Mouse (Mus musculus): Measurements from ENCODE around the gene Inafm2.

Inafm2 gene

GRCm38 (mm10) chr2:118726873-118727272 is 18.7 kb upstream of the Inafm2 start:
- no peak for DNase-seq (ENCODE audit: low spot score)

GRCm38 (mm10) chr2:118727911-118728310 is 17.6 kb upstream of the Inafm2 start:
- no peak for DNase-seq (ENCODE audit: low spot score)

GRCm38 (mm10) chr2:118728337-118728736 is 17.2 kb upstream of the Inafm2 start, which contains the start of gene Plcb2:
Plcb2 (minus strand) TSS chr2:118728438.
- DNase-seq (ENCODE audit: low spot score), result no peak

GRCm38 (mm10) chr2:118729194-118729593 is 16.4 kb upstream of the Inafm2 start:
- no peak for DNase-seq (ENCODE audit: low spot score)

- no peak for DNase-seq (ENCODE audit: low spot score)
These were observed 15.5 kb upstream of the Inafm2 start for GRCm38 (mm10) chr2:118729816-118730621.

- peak; percentile 45 for DNase-seq (ENCODE audit: low spot score)
These were observed 15.0 kb upstream of the Inafm2 start for GRCm38 (mm10) chr2:118730622-118730915.

GRCm38 (mm10) chr2:118731981-118732380 is 13.6 kb upstream of the Inafm2 start:
- no peak for DNase-seq (ENCODE audit: low spot score)

- no peak for DNase-seq (ENCODE audit: low spot score)
These were observed 12.2 kb upstream of the Inafm2 start for GRCm38 (mm10) chr2:118733341-118733740.

GRCm38 (mm10) chr2:118740341-118740740 is 5.2 kb upstream of the Inafm2 start:
- DNase-seq (ENCODE audit: low spot score), result no peak

- no peak for DNase-seq (ENCODE audit: low spot score)
These were observed 4.4 kb upstream of the Inafm2 start for GRCm38 (mm10) chr2:118741183-118741582.

- DNase-seq (ENCODE audit: low spot score), result peak; percentile 75
These were observed 2.2 kb upstream of the Inafm2 start for GRCm38 (mm10) chr2:118743261-118743943.

- DNase-seq (ENCODE audit: low spot score), result no peak
These were observed 937 bp upstream of the Inafm2 start for GRCm38 (mm10) chr2:118744621-118745020.

- peak; percentile 38 for DNase-seq (ENCODE audit: low spot score)
These were observed 650 bp downstream of the Inafm2 start for GRCm38 (mm10) chr2:118745915-118746901.

- DNase-seq (ENCODE audit: low spot score), result peak; percentile 49
These were observed 1.9 kb downstream of the Inafm2 start for GRCm38 (mm10) chr2:118747301-118747960.

GRCm38 (mm10) chr2:118749341-118749884 is 3.9 kb downstream of the Inafm2 start:
- no peak for DNase-seq (ENCODE audit: low spot score)

- no peak for DNase-seq (ENCODE audit: low spot score)
These were observed 4.9 kb downstream of the Inafm2 start for GRCm38 (mm10) chr2:118750476-118750875.

GRCm38 (mm10) chr2:118751896-118752791 is 6.6 kb downstream of the Inafm2 start:
- DNase-seq (ENCODE audit: low spot score), result peak; percentile 86

GRCm38 (mm10) chr2:118752792-118753108 is 7.2 kb downstream of the Inafm2 start:
- DNase-seq (ENCODE audit: low spot score), result no peak

GRCm38 (mm10) chr2:118754143-118754542 is 8.6 kb downstream of the Inafm2 start:
- DNase-seq (ENCODE audit: low spot score), result no peak

GRCm38 (mm10) chr2:118755407-118755806 is 9.8 kb downstream of the Inafm2 start:
- no peak for DNase-seq (ENCODE audit: low spot score)

- DNase-seq (ENCODE audit: low spot score), result no peak
These were observed 10.5 kb downstream of the Inafm2 start for GRCm38 (mm10) chr2:118756103-118756502.

Measured in MN1 (cell line).